Mouse (Mus musculus) forebrain, embryonic 12.5 days (tissue): ENCODE results near the gene Rerg. TPM values are rescaled to one million over a fixed set of nuclear protein-coding genes. Genes with fewer than 3 reads are reported as not detected.

Source experiments
- ATAC-seq: fragments of 200-750 bp; cut with Nextera tagmentation; 2 replicates; pipeline ENCODE4 v1.8.0; 2017; ENCODE audit warnings: moderate TSS enrichment; ENCODE audit not compliant: low FRiP score
- H3K27ac ChIP-seq: fragments of 300-500 bp; sonication (generic); 2 replicates; pipeline ENCODE4 v1.5.1; 2016; ENCODE audit warnings: mild to moderate bottlenecking
- H3K27me3 ChIP-seq: fragments of 300-500 bp; sonication (generic); 2 replicates; pipeline ENCODE4 v1.6.1; 2016; ENCODE audit warnings: mild to moderate bottlenecking
- H3K36me3 ChIP-seq: fragments of 300-500 bp; sonication (generic); replicated peaks from 2 replicates; pipeline ENCODE4 v1.6.1; 2016; ENCODE audit warnings: mild to moderate bottlenecking
- H3K4me1 ChIP-seq: fragments of 300-500 bp; sonication (generic); 2 replicates; pipeline ENCODE4 v1.6.1; 2016
- H3K4me2 ChIP-seq: fragments of 300-500 bp; sonication (generic); 2 replicates; pipeline ENCODE4 v1.6.1; 2016; ENCODE audit warnings: mild to moderate bottlenecking, moderate library complexity
- H3K4me3 ChIP-seq: fragments of 300-500 bp; sonication (generic); replicated peaks from 2 replicates; pipeline ENCODE4 v1.5.1; 2016; ENCODE audit warnings: mild to moderate bottlenecking
- H3K9ac ChIP-seq: fragments of 300-500 bp; sonication (generic); 2 replicates; pipeline ENCODE4 v1.6.1; 2016; ENCODE audit warnings: mild to moderate bottlenecking
- H3K9me3 ChIP-seq: fragments of 300-500 bp; sonication (generic); 2 replicates; pipeline ENCODE4 v1.6.1; 2016
- WGBS: fragments of 180-500 bp; shearing (Covaris S2); methylation state at CpG from one replicate; pipeline ENCODE4 v1.1.7; 2016; 5-methylcytosine and 5-hydroxymethylcytosine counted together
- polyA plus RNA-seq: library from polyadenylated mRNA; unstranded; fragments of >200 nt; fragmentation: Nextera tagmentation; extraction: Ambion mirVana; gene quantifications from 2 replicates; pipeline ENCODE4 v1.2.1, GENCODE M21; 2016

Rerg gene
- polyA plus RNA-seq, 1 experiment from 2014 or later, result 4.2 TPM

DNA sequence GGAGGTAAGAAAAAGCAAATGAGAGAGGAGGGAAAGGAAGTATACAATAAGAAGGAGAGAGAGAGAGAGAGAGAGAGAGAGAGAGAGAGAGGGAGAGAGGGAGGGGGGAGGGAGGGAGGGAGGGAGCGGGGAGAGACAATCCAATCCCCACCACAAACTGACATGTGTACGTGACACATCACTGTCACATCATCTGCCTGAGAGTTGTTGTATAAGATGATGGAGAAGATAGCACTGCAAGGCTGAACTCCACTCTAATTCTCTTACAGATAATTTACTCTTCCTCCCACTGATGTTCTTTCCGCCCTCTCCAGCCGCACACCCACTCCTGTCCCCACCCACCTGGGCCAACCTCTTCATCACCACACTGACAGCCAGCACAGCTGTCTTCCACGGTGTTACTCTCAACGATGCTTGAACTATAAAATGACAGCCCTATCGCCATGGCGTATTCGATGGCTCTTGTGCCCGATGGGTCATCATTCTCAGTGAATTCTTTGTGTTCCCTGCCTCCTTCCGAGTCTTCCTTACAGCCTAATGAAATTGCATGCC, 18.2 kb upstream of the Rerg start:
- 69% methylated on average over 11 of the region's 11 CpGs for WGBS

DNA sequence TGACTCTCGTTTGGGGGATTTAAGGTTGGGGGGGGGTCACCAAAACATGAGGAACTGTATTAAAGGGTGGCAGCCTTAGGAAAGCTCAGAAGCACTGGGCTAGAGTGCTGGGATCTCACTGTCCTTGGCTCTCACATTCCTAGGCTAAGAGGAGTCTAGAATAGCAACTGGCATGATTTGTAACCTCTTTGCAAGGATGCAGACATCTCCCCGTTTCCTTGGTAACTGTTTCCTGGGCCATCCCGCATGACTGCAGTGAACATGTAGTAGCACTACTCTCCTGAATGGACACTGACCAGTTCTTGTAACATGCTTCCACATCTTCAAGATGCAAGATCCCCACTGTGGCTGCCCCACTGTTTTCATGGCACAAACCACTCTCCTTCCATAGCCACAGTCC, 17.1 kb upstream of the Rerg start:
- H3K9me3 ChIP-seq, result no peaks in the 10 kb centered on the region
- WGBS, result 78% methylated on average over 3 of the region's 3 CpGs
- ATAC-seq, result no peak
- H3K27ac ChIP-seq, result no peak overlapping the region
- no peaks in the 10 kb centered on the region for H3K36me3 ChIP-seq
- no peaks in the 10 kb centered on the region for H3K27me3 ChIP-seq
- no peak overlapping the region for H3K4me3 ChIP-seq
- H3K4me1 ChIP-seq, result no peaks in the 10 kb centered on the region
- H3K4me2 ChIP-seq, result no peak overlapping the region
- H3K9ac ChIP-seq, result no peak overlapping the region

More for the DNA sequence above, 18.2 kb upstream of the Rerg start:
- Histone ChIP-seq H3K4me3 (no peak overlapping the region), H3K36me3 (no peaks in the 10 kb centered on the region), H3K27ac (no peak overlapping the region), H3K9me3 (no peaks in the 10 kb centered on the region), H3K27me3 (no peaks in the 10 kb centered on the region), H3K4me1 (no peaks in the 10 kb centered on the region), H3K4me2 (no peak overlapping the region), H3K9ac (no peak overlapping the region)
- ATAC-seq, result no peak

DNA sequence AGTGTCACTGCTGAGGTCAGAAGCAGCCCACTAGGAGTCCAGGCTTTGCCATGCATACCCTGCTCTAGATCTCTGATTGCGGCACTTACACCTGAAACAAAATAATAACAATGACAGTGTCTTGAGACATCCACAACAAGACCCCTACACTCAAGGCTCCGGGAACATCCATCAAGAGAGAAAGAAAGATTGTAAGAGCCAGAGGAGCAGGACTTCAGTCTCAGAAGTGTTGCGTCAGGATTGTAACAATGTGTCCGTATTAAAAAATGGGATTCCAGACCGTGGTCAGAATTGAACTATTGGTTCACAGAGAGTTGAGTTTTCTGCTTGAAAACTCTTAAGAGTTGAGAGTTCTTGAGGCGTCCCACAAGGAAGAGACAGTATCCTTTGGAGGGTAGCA, 10.3 kb upstream of the Rerg start:
- Histone ChIP-seq H3K36me3 (no peaks in the 10 kb centered on the region), H3K4me3 (no peak overlapping the region), H3K4me1 (no peaks in the 10 kb centered on the region; the same call in 1 of the 2 replicates), H3K27ac (no peak overlapping the region), H3K27me3 (no peaks in the 10 kb centered on the region), H3K9ac (no peak overlapping the region), H3K4me2 (no peak overlapping the region), H3K9me3 (no peaks in the 10 kb centered on the region)
- 82% methylated on average over 6 of the region's 6 CpGs for WGBS
- no peak for ATAC-seq

DNA sequence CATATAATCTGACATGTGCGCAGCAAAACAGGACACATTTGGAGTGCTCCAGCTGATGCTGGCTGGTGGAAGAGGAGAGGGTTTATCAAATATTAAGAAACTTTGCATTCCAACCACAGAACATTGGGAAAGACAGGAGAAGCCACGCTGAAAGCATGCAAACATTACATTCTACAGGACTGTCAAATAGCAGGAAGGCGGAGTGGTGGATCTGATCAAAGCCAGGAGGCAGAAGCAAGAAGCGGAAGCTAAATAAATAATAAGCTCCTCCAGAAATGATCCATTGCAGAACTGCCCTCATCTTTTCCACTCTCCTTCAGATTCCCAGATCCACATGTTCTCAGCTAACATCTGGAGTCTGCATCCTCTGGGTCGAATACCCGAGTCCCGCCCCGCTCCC, 9.8 kb upstream of the Rerg start:
- 83% methylated on average over 8 of the region's 8 CpGs for WGBS

DNA sequence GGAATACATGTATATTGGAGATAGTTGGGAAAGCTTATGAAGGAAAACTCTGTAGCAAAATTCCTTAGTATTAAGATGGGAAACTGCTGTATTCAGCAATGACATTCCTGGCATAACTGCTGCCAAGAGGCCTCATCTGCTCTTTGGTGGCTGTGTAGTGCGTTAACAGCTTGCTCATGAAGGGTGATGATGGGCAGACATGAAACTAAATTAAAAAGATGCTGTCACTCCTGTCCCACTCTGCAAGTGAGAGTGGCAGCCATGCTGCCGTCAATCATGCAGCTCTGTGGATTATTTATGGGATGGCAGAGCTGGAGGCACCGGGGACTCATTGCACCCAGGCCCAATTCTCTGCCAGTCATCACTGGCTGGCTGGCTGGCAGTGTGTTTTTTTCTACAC, 8.7 kb upstream of the Rerg start:
- Histone ChIP-seq H3K4me1 (no peaks in the 10 kb centered on the region; the same call in 1 of the 2 replicates), H3K27ac (no peak overlapping the region), H3K9ac (no peak overlapping the region), H3K36me3 (no peaks in the 10 kb centered on the region), H3K27me3 (no peaks in the 10 kb centered on the region), H3K4me2 (no peak overlapping the region), H3K9me3 (no peaks in the 10 kb centered on the region), H3K4me3 (no peak overlapping the region)
- WGBS, result 67% methylated on average over 3 of the region's 3 CpGs
- no peak for ATAC-seq

More for the DNA sequence above, 9.8 kb upstream of the Rerg start:
- Histone ChIP-seq H3K36me3 (no peaks in the 10 kb centered on the region), H3K4me1 (no peaks in the 10 kb centered on the region; the same call in 1 of the 2 replicates), H3K9me3 (no peaks in the 10 kb centered on the region), H3K4me3 (no peak overlapping the region), H3K27me3 (no peaks in the 10 kb centered on the region), H3K4me2 (no peak overlapping the region), H3K27ac (no peak overlapping the region), H3K9ac (no peak overlapping the region)
- ATAC-seq, result no peak

DNA sequence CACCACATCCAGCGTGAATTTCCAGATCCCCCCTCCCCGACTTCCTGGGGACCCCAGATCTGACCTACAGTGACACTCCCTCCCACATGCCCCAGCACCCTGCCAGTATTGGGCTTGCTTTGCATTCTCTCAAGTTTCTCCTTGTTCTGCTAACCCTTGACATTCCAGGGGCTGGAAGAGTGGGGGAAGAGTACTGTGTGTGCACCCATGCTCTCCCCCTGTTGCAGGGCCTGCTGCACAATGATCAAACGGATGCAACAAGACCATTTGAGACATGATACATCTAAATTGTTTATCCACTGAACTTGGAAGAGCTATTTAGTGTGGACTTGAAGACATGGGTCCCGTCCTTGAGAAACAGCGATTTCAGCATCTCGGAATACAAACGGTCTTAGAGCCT, 349 bp upstream of the Rerg start:
- peaks cover 29% of the 10 kb centered on the region for H3K27me3 ChIP-seq
- WGBS, result 45% methylated on average over 7 of the region's 7 CpGs
- no peak overlapping the region for H3K27ac ChIP-seq
- H3K36me3 ChIP-seq, result no peaks in the 10 kb centered on the region
- H3K9me3 ChIP-seq, result no peaks in the 10 kb centered on the region
- ATAC-seq, result no peak
- no peak overlapping the region for H3K4me2 ChIP-seq
- H3K4me1 ChIP-seq, result peaks cover 8% of the 10 kb centered on the region
- H3K4me3 ChIP-seq, result no peak overlapping the region
- no peak overlapping the region for H3K9ac ChIP-seq

DNA sequence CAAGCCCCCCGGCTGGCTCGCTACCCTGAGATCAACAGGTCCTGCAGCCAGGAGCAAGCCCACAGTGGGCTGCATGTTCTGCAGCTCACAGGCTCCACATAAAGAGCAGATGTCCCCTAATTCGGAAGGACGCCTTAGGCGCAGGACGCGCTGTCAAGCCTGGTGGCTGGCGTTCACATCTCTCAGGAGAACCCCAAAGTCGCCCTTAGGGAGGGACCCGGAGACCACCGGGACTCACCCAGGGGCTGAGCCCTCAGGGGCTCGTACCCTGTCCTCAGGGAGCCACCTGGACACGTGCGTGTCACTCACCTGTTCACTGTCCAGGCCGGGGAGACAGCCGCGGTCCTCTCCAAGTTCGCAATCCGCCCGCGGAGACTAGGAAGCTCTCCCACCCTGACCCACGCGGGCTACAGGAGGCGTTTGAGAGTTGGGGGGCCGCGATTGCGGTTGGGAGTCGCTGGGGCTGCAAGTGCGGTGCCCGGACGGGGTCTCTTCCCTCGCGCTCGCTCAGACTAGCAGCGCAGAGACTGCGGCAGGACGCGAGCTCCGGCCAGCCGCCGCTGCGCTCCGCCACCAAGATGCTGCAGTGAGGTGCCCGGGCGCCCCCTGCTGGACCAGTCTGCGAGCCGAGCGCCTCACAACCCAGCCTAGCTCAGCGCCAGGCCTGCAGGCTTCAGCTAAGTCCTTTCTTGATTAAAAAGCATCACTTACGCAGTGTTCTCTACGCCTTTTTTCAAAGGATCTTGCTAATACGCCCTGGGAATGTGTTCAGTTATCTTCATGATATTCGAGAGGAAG, 927 bp downstream of the Rerg start:
- peak; percentile 96 for ATAC-seq
- peaks cover 29% of the 10 kb centered on the region for H3K27me3 ChIP-seq
- peaks cover 8% of the 10 kb centered on the region for H3K4me1 ChIP-seq
- no peaks in the 10 kb centered on the region for H3K9me3 ChIP-seq
- H3K27ac ChIP-seq, result no peak overlapping the region
- peak overlapping the region; percentile 51 for H3K4me3 ChIP-seq
- under 1% methylated on average over 53 of the region's 53 CpGs for WGBS
- H3K36me3 ChIP-seq, result no peaks in the 10 kb centered on the region
- peak overlapping the region; percentile 84 for H3K4me2 ChIP-seq
- H3K9ac ChIP-seq, result peak overlapping the region; percentile 52

DNA sequence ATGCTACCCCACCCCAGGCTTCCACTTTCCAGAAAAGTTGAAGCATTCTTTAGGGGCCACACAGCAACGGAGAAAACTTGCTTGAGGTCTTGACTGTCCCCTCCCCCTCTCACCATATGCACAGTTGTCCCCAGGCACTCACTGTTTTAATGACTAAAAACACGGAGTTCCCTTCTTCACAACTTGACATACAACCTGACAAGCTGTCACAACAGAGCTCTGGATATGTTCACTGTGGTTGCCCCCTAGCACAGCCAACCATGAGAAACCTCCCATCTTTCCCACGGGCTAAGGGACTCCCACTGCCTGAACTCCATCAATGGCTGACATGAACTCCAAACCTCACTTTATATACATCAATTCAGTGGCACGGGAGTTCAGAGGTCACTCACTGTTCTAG, 3.5 kb downstream of the Rerg start:
- Histone ChIP-seq H3K9me3 (no peaks in the 10 kb centered on the region), H3K4me2 (no peak overlapping the region), H3K9ac (no peak overlapping the region), H3K4me3 (no peak overlapping the region), H3K4me1 (peaks cover 8% of the 10 kb centered on the region), H3K27ac (no peak overlapping the region), H3K36me3 (no peaks in the 10 kb centered on the region), H3K27me3 (peaks cover 29% of the 10 kb centered on the region)
- ATAC-seq, result no peak; the same call in 1 of the 2 replicates
- WGBS, result 31% methylated on average over 4 of the region's 4 CpGs

DNA sequence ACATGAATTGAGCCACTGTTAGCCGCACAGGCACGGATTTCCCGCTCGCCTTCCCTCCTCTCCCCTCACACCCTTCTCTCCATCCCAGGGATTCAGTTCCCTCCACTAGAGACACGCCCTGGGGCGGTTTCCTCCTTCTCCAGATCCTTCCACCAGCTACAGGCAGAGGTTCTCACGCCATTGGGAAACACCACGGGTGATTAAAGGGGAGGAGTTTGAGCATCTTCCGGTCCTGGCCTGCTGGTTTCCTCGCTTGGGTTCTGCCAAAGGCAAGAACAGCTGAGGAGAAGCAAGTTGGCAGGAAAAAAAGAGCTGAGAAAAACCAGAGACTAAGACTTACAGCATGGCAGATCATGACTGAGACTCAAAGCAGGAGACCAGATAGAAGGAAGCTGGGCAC, 6.7 kb downstream of the Rerg start:
- H3K27ac ChIP-seq, result no peak overlapping the region
- H3K36me3 ChIP-seq, result no peaks in the 10 kb centered on the region
- WGBS, result 66% methylated on average over 10 of the region's 10 CpGs
- H3K4me2 ChIP-seq, result no peak overlapping the region
- no peak overlapping the region for H3K4me3 ChIP-seq
- H3K9me3 ChIP-seq, result no peaks in the 10 kb centered on the region
- peaks cover 12% of the 10 kb centered on the region for H3K27me3 ChIP-seq
- ATAC-seq, result no peak
- no peaks in the 10 kb centered on the region for H3K4me1 ChIP-seq
- no peak overlapping the region for H3K9ac ChIP-seq

DNA sequence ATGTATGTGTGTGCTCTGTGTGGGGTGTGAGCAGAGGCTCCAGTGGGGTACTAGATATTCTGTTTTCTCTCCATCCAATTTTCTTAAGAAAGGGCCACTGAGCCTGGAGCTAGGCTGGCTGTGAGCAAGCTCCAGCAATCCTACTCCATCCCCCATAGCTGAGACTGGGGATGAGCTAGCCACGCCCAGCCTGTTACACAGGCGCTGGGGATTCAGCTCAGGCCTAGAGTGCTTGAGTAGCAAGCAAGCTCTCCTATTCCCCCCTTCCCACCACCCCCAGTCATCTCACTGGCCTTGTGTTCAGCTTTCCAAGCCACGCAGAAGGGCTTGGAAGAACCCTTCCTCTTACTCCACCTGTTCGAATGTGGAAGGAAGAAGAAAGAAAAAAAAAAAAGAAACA, 7.2 kb downstream of the Rerg start:
- 78% methylated on average over 4 of the region's 4 CpGs for WGBS
- no peak overlapping the region for H3K4me2 ChIP-seq
- H3K27ac ChIP-seq, result no peak overlapping the region
- H3K9me3 ChIP-seq, result no peaks in the 10 kb centered on the region
- H3K36me3 ChIP-seq, result no peaks in the 10 kb centered on the region
- peaks cover 7% of the 10 kb centered on the region for H3K27me3 ChIP-seq
- H3K4me3 ChIP-seq, result no peak overlapping the region
- H3K4me1 ChIP-seq, result no peaks in the 10 kb centered on the region
- no peak overlapping the region for H3K9ac ChIP-seq
- ATAC-seq, result no peak

DNA sequence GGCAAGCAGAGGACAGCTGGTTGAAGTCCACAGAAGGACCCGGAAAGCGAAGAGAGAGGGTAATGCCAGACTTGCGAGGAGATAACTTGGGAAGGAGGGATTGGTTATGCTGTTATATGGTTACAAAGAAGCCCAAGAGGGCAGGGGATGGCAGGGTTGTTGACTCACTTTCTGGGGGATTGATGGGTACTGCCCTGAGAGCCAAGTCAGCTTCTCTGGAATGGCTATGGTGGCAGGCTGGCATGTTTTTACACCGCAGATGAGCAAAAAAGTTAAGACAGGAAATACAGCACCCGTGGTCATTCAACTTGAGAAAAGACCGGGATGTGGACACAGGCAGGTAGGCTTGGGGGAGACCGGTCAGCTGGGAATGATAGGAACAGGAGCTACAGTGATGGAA, 7.8 kb downstream of the Rerg start:
- H3K4me3 ChIP-seq, result no peak overlapping the region
- no peak for ATAC-seq
- H3K36me3 ChIP-seq, result no peaks in the 10 kb centered on the region
- no peaks in the 10 kb centered on the region for H3K9me3 ChIP-seq
- no peak overlapping the region for H3K9ac ChIP-seq
- 91% methylated on average over 7 of the region's 7 CpGs for WGBS
- no peak overlapping the region for H3K4me2 ChIP-seq
- no peak overlapping the region for H3K27ac ChIP-seq
- H3K4me1 ChIP-seq, result no peaks in the 10 kb centered on the region
- H3K27me3 ChIP-seq, result peaks cover 3% of the 10 kb centered on the region; the same call in 1 of the 2 replicates

DNA sequence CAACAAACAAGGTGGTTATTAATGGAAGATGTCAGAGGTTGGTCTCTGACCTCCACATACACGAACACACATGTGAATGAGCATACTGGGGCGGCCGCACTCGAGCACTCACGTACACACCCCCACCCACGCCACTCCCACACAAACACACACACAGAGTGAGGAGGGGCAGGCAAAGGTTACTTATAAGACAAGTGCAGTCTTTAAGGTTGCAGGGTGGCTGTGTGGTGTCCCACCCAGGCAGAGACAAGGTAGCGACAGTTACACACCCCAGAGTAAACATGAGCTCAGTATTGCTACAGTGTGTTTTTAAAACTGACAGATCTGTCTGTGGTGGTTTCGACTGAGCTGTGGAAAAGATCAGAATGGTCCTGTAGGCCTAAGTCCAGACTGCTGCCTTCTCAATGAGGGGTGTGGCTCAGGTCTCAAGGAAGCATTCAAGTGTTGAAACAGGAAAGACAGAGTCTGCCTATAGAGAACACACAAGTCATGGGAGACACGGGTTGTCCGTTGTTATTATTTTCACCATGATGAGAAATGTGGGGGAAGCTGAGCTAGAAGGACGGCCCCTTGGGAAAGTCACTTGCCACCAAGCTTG, 8.7 kb downstream of the Rerg start:
- H3K4me3 ChIP-seq, result no peak overlapping the region

More for the DNA sequence above, 8.7 kb downstream of the Rerg start:
- ATAC-seq, result no peak
- Histone ChIP-seq H3K4me2 (no peak overlapping the region), H3K27ac (no peak overlapping the region), H3K36me3 (no peaks in the 10 kb centered on the region), H3K9me3 (no peaks in the 10 kb centered on the region), H3K27me3 (no peaks in the 10 kb centered on the region), H3K4me1 (no peaks in the 10 kb centered on the region), H3K9ac (no peak overlapping the region)
- 90% methylated on average over 11 of the region's 11 CpGs for WGBS
